Mouse (Mus musculus) liver, embryonic 13.5 days (tissue): ENCODE measurements at regions not wholly inside any gene's neighbourhood (a gene's known extent, or its start where the extent isn't known, plus 50 kb on each side); places are given as distances from the start of the nearest gene placed in this dataset.

Experiments used
- ATAC-seq: fragments of 200-750 bp; cut with Nextera tagmentation; 2 replicates; pipeline ENCODE4 v1.8.0; 2017; ENCODE audit warnings: low read depth, mild to moderate bottlenecking, moderate number of reproducible peaks, moderate library complexity
- DNase-seq: peaks from one replicate; pipeline ENCODE4 v3.0.0; 2022
- H3K27ac ChIP-seq: fragments of 300-500 bp; sonication (generic); 2 replicates; pipeline ENCODE4 v1.5.1; 2015; ENCODE audit warnings: moderate library complexity, mild to moderate bottlenecking, inconsistent platforms
- H3K27me3 ChIP-seq: fragments of 300-500 bp; sonication (generic); 2 replicates; pipeline ENCODE4 v1.6.1; 2015; ENCODE audit warnings: mild to moderate bottlenecking, inconsistent platforms
- H3K36me3 ChIP-seq: fragments of 300-500 bp; sonication (generic); 2 replicates; pipeline ENCODE4 v1.6.1; 2015; ENCODE audit warnings: mild to moderate bottlenecking, inconsistent platforms
- H3K4me1 ChIP-seq: fragments of 300-500 bp; sonication (generic); replicated peaks from 2 replicates; pipeline ENCODE4 v1.6.1; 2015; ENCODE audit warnings: inconsistent platforms
- H3K4me2 ChIP-seq: fragments of 300-500 bp; sonication (generic); 2 replicates; pipeline ENCODE4 v1.6.1; 2015; ENCODE audit warnings: inconsistent platforms, mild to moderate bottlenecking, moderate library complexity
- H3K4me3 ChIP-seq: fragments of 300-500 bp; sonication (generic); replicated peaks from 2 replicates; pipeline ENCODE4 v1.5.1; 2015; ENCODE audit warnings: mild to moderate bottlenecking, inconsistent platforms
- H3K9ac ChIP-seq: fragments of 300-500 bp; sonication (generic); 2 replicates; pipeline ENCODE4 v1.6.1; 2015; ENCODE audit warnings: mild to moderate bottlenecking, inconsistent platforms
- H3K9me3 ChIP-seq: fragments of 300-500 bp; sonication (generic); replicated peaks from 2 replicates; pipeline ENCODE4 v1.6.1; 2016; ENCODE audit warnings: inconsistent platforms
- WGBS: fragments of 180-500 bp; shearing (Covaris S2); methylation state at CpG from one replicate; pipeline ENCODE4 v1.1.7; 2015; ENCODE audit not compliant: insufficient replicate concordance; 5-methylcytosine and 5-hydroxymethylcytosine counted together

DNA sequence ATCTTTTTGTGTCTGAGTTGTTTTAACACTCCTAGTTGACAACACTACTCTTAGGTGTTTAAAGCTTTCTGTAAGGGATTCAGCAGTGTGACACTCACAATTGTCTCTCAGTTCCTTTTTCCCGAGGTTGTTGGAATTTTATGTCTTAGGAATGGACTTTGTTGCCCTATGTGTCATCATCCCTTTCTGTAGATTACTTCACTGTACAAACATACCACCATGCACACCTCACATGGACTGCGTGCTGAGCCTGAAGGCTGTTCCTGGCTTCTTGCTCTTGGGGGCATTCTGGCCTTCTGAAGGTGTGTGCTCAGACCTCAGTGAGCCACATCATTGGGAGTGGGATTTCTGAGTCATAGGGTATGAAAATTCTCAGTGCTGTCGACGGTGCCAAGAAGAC is 358.1 kb downstream of the Etnk1 start:
- Histone ChIP-seq H3K27ac (no peak overlapping the region), H3K9me3 (no peaks in the 10 kb centered on the region), H3K27me3 (no peaks in the 10 kb centered on the region), H3K4me2 (no peak overlapping the region), H3K9ac (no peak overlapping the region), H3K4me1 (no peaks in the 10 kb centered on the region), H3K4me3 (no peak overlapping the region), H3K36me3 (no peaks in the 10 kb centered on the region)
- no peak for DNase-seq
- whole genome bisulfite sequencing: 72% methylated on average over 4 of the region's 4 CpGs
- no peak for ATAC-seq

GRCm38 (mm10) chr6:143528898-143529297 is 361.9 kb downstream of the Etnk1 start:
- Histone ChIP-seq H3K27me3 (no peaks in the 10 kb centered on the region), H3K4me1 (no peaks in the 10 kb centered on the region), H3K27ac (no peak overlapping the region), H3K4me2 (no peak overlapping the region), H3K4me3 (no peak overlapping the region), H3K9me3 (no peaks in the 10 kb centered on the region), H3K36me3 (no peaks in the 10 kb centered on the region), H3K9ac (no peak overlapping the region)
- DNase-seq (no peak), ATAC-seq (no peak)
- WGBS: 78% methylated on average over 7 of the region's 7 CpGs

- H3K4me1 ChIP-seq: no peaks in the 10 kb centered on the region
- ATAC-seq (no peak), DNase-seq (no peak)
- H3K4me2 ChIP-seq: no peak overlapping the region
- no peaks in the 10 kb centered on the region for H3K36me3 ChIP-seq
- H3K4me3 ChIP-seq: no peak overlapping the region
- 56% methylated on average over 13 of the region's 13 CpGs for WGBS
- H3K9ac ChIP-seq: no peak overlapping the region
- H3K27me3 ChIP-seq: no peaks in the 10 kb centered on the region
- H3K9me3 ChIP-seq: no peaks in the 10 kb centered on the region; the same call in 1 of the 2 replicates
- no peak overlapping the region for H3K27ac ChIP-seq
These were observed 363.6 kb downstream of the Etnk1 start for GRCm38 (mm10) chr6:143530372-143531224.

DNA sequence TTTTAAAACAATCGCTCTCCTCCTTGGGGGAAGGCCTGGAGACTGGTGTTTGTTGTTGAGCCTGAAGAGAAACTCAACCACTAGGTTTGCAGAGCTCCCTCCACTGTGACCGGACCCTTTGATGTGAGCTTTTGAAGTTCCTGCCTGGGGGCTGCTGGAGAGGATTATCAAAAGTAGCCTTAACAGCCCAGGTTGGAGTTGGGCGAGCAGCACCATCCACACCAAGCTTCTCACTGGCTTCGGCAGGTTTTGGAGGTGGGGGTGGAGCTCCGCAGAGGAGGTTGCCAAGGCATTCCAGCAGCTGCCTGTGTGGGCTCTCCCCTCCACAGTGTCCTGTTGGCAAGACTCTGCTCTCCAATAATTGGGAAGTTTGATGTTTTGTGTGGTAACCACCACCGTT is 364.5 kb downstream of the Etnk1 start:
- Histone ChIP-seq H3K9me3 (peaks cover 3% of the 10 kb centered on the region; the same call in 1 of the 2 replicates), H3K9ac (no peak overlapping the region), H3K4me1 (no peaks in the 10 kb centered on the region), H3K27me3 (no peaks in the 10 kb centered on the region), H3K4me3 (no peak overlapping the region), H3K27ac (no peak overlapping the region), H3K36me3 (no peaks in the 10 kb centered on the region), H3K4me2 (no peak overlapping the region)
- DNase-seq: no peak
- ATAC-seq: no peak
- 48% methylated on average over 6 of the region's 6 CpGs for WGBS

- ATAC-seq: no peak
- no peak for DNase-seq
- no peak overlapping the region for H3K4me2 ChIP-seq
- no peaks in the 10 kb centered on the region for H3K27me3 ChIP-seq
- H3K9me3 ChIP-seq: peaks cover 3% of the 10 kb centered on the region; the same call in 1 of the 2 replicates
- H3K27ac ChIP-seq: no peak overlapping the region
- no peaks in the 10 kb centered on the region for H3K36me3 ChIP-seq
- H3K4me1 ChIP-seq: no peaks in the 10 kb centered on the region
- whole genome bisulfite sequencing: 76% methylated on average over 12 of the region's 12 CpGs
- H3K9ac ChIP-seq: no peak overlapping the region
- no peak overlapping the region for H3K4me3 ChIP-seq
These were observed 365.4 kb downstream of the Etnk1 start for GRCm38 (mm10) chr6:143532380-143532779.

- DNase-seq (no peak), ATAC-seq (no peak)
- Histone ChIP-seq H3K9me3 (peaks cover 3% of the 10 kb centered on the region; the same call in 1 of the 2 replicates), H3K4me3 (no peak overlapping the region), H3K27me3 (no peaks in the 10 kb centered on the region), H3K9ac (no peak overlapping the region), H3K4me1 (no peaks in the 10 kb centered on the region), H3K27ac (no peak overlapping the region), H3K36me3 (no peaks in the 10 kb centered on the region), H3K4me2 (no peak overlapping the region)
- 72% methylated on average over 12 of the region's 12 CpGs for WGBS
These were observed 368.2 kb downstream of the Etnk1 start for GRCm38 (mm10) chr6:143535265-143535664.

DNA sequence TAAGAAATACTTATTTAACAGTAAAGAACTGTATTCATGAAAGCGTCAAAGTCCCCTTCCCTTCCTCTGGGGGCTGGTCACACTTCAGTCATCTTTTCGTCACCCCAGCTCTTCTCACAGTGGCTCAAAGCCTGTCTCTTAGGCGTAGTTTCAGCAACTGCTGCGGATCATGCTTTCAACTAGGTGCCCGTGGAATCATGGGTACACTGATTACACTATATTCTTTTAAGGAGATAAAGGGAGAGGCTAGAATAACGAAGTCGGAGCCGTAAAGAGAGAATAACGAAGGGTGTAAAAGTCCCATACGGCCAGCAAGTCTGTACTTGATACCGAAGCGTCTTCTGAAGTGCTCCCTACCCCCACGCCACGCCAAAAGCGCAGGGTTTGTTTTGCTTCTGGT is 368.7 kb downstream of the Etnk1 start:
- 66% methylated on average over 15 of the region's 15 CpGs for WGBS
- no peaks in the 10 kb centered on the region for H3K36me3 ChIP-seq
- DNase-seq: no peak

DNA sequence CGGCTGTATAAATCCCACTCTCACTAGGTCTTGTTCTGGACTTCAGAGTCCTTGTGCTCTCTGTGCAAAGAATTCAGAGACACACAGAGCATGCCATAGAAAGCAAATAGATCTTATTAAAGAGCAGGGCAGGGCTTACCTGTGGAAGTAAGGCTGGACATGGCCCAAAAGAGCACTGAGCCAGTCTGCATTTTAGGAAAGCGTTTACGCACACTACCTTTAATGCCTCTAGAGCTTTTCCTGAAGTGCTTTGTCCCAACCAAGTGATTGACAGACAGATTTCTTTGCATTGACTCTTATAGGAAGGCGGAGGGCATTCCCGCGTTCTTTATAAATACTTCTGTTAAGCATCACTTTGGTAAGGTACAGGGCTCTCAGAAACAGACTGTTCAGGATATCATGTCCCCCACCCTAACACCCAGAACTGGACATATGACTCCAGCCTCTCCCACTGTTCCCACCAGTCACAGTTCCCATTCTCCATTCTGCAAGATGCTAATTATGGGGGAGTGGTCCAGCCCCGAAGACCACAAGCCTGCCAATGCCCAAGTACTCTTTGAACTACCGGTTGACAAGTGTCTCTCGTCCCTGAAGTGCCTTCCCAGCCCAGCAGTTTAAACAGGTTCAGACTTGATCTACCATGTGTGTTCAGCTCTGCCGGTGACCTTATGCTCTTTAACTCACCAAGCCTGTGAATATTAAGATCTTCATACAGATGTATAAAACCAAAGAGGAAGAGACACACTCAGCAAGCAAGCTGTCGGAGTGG is 369.7 kb downstream of the Etnk1 start:
- 80% methylated on average over 11 of the region's 11 CpGs for WGBS
- H3K27me3 ChIP-seq: no peaks in the 10 kb centered on the region
- H3K4me3 ChIP-seq: no peak overlapping the region
- H3K9ac ChIP-seq: no peak overlapping the region
- no peaks in the 10 kb centered on the region for H3K36me3 ChIP-seq
- peaks cover 3% of the 10 kb centered on the region; the same call in 1 of the 2 replicates for H3K9me3 ChIP-seq
- ATAC-seq (no peak), DNase-seq (no peak)
- no peaks in the 10 kb centered on the region for H3K4me1 ChIP-seq
- H3K4me2 ChIP-seq: no peak overlapping the region
- no peak overlapping the region for H3K27ac ChIP-seq

More for the DNA sequence above, 368.7 kb downstream of the Etnk1 start:
- H3K9ac ChIP-seq: no peak overlapping the region
- ATAC-seq: no peak
- H3K4me2 ChIP-seq: no peak overlapping the region
- no peaks in the 10 kb centered on the region for H3K27me3 ChIP-seq
- H3K4me1 ChIP-seq: no peaks in the 10 kb centered on the region
- no peak overlapping the region for H3K27ac ChIP-seq
- no peak overlapping the region for H3K4me3 ChIP-seq
- H3K9me3 ChIP-seq: peaks cover 3% of the 10 kb centered on the region; the same call in 1 of the 2 replicates

GRCm38 (mm10) chr6:143547406-143547903 is 380.4 kb downstream of the Etnk1 start:
- no peaks in the 10 kb centered on the region for H3K4me1 ChIP-seq
- DNase-seq (no peak), ATAC-seq (no peak)
- H3K9me3 ChIP-seq: no peaks in the 10 kb centered on the region
- WGBS: 74% methylated on average over 10 of the region's 10 CpGs
- H3K27ac ChIP-seq: no peak overlapping the region
- H3K4me3 ChIP-seq: no peak overlapping the region
- H3K4me2 ChIP-seq: no peak overlapping the region
- no peak overlapping the region for H3K9ac ChIP-seq
- H3K36me3 ChIP-seq: no peaks in the 10 kb centered on the region
- H3K27me3 ChIP-seq: no peaks in the 10 kb centered on the region

GRCm38 (mm10) chr6:143554946-143555345 is 387.9 kb downstream of the Etnk1 start:
- Histone ChIP-seq H3K9ac (no peak overlapping the region), H3K4me1 (no peaks in the 10 kb centered on the region), H3K4me3 (no peak overlapping the region), H3K27me3 (no peaks in the 10 kb centered on the region), H3K9me3 (no peaks in the 10 kb centered on the region), H3K36me3 (no peaks in the 10 kb centered on the region), H3K4me2 (no peak overlapping the region), H3K27ac (no peak overlapping the region)
- ATAC-seq (no peak), DNase-seq (no peak)
- WGBS: 53% methylated on average over 3 of the region's 3 CpGs

- no peaks in the 10 kb centered on the region for H3K36me3 ChIP-seq
- no peaks in the 10 kb centered on the region for H3K9me3 ChIP-seq
- no peak overlapping the region for H3K27ac ChIP-seq
- H3K4me2 ChIP-seq: no peak overlapping the region
- H3K4me1 ChIP-seq: no peaks in the 10 kb centered on the region
- DNase-seq: no peak
- no peak overlapping the region for H3K9ac ChIP-seq
- H3K4me3 ChIP-seq: no peak overlapping the region
- ATAC-seq: no peak
- no peaks in the 10 kb centered on the region for H3K27me3 ChIP-seq
- WGBS: 74% methylated on average over 11 of the region's 11 CpGs
These were observed 391.2 kb downstream of the Etnk1 start for GRCm38 (mm10) chr6:143558046-143558884.
